Comparison of ENCODE assay signal across 10 mouse cellular contexts in genomic region chr2:20445156-20446155, GRCm38 (mm10).
A peak's percentile ranks its signal among the peaks of the same experiment; 100 is the strongest.
DNase-seq lines count a peak whose midpoint lies in the region; ATAC-seq and TF ChIP-seq lines count a peak whose summit lies in the region.
"Had no signal": no experiment of that assay in that cellular context is flagged by ENCODE, and none has a peak within 500 bp of the region (broad histone marks: within the 10 kb centered on the region; RNA-seq: fewer than 3 reads in every experiment).

No protein-coding gene starts in this region.

- H3K4me2 ChIP-seq in lung, postnatal 0 days (replicated peaks; ENCODE audit: low read depth, low read length): no peak overlapping the region; the same call in 1 of the 2 replicates

- H3K4me3 ChIP-seq in lung, postnatal 0 days (ENCODE audit: low read depth, low read length): no peak overlapping the region

- TF ChIP-seq CTCF in lung, postnatal 0 days (IDR thresholded peaks at IDR 0.05): no peak

- H3K9ac ChIP-seq in lung, postnatal 0 days (replicated peaks; ENCODE audit: low read depth): no peak overlapping the region

- no peaks in the 10 kb centered on the region for H3K9me3 ChIP-seq in lung, postnatal 0 days (ENCODE audit: low read length)

- peak; percentile 75; the same call in 1 of the 2 replicates for ATAC-seq in lung, postnatal 0 days
- no peak for ATAC-seq in granulocyte monocyte progenitor cell, adult 5-6 weeks (replicated peaks; ENCODE audit: poor library complexity, severe bottlenecking)
- ATAC-seq: midbrain, embryonic 16.5 days had no signal

- intact Hi-C loops in left cerebral cortex, postnatal 14 days (cut with DNase I): no loop called here

- H3K4me1 ChIP-seq in lung, postnatal 0 days (ENCODE audit: insufficient read depth, low read depth, low read length): peaks cover 12% of the 10 kb centered on the region; the same call in 1 of the 2 replicates

- peak; percentile 10 for DNase-seq in adrenal gland, postnatal 14 days
- no peak for DNase-seq in adrenal gland, postnatal 25 days
- DNase-seq in heart, adult 9 months (ENCODE audit: low spot score in 2 of 2): peak; percentile 37 to 65
- DNase-seq in kidney, adult 9 months: peak; percentile 68
- peak; percentile 38 for DNase-seq in lung, postnatal 0 days (ENCODE audit: low spot score)
- DNase-seq in left cerebral cortex, postnatal 14 days (ENCODE audit: low spot score in 2 of 2): no peak
- no peak for DNase-seq in left cerebral cortex, adult 11 months (ENCODE audit: low spot score)
- DNase-seq: adrenal gland, adult 8-10 months had no signal

- no peaks in the 10 kb centered on the region for H3K36me3 ChIP-seq in lung, postnatal 0 days (ENCODE audit: insufficient read depth, low read length)

- no peaks in the 10 kb centered on the region for H3K27me3 ChIP-seq in lung, postnatal 0 days (replicated peaks; ENCODE audit: insufficient read depth, low read length)

- TF ChIP-seq EP300 in lung, postnatal 0 days (IDR thresholded peaks at IDR 0.05): peak; percentile 76

- 13% methylated on average over 17 of the region's 17 CpGs for WGBS in lung, postnatal 0 days

- H3K27ac ChIP-seq in lung, postnatal 0 days (ENCODE audit: low read length): 0 out of 2 replicates have a peak overlapping the region, but pooled peaks have one; percentile 54

Comparison
In these comparisons a context has a peak if more than half of its experiments do, and no peak if none do; other contexts are left out.
1. DNase-seq: peak in adrenal gland, postnatal 14 days (single experiment), heart, adult 9 months (2 of 2), kidney, adult 9 months (single experiment) and lung, postnatal 0 days (single experiment); none in adrenal gland, postnatal 25 days (single experiment), left cerebral cortex, postnatal 14 days (0 of 2) and left cerebral cortex, adult 11 months (single experiment).